Mouse (Mus musculus): Measurements from ENCODE around the gene Htr1d. TPM values are rescaled to one million over a fixed set of nuclear protein-coding genes. Genes with fewer than 3 reads are reported as not detected.

The Htr1d gene
- total and polyA plus RNA-seq, 3 experiments, result not detected

DNA sequence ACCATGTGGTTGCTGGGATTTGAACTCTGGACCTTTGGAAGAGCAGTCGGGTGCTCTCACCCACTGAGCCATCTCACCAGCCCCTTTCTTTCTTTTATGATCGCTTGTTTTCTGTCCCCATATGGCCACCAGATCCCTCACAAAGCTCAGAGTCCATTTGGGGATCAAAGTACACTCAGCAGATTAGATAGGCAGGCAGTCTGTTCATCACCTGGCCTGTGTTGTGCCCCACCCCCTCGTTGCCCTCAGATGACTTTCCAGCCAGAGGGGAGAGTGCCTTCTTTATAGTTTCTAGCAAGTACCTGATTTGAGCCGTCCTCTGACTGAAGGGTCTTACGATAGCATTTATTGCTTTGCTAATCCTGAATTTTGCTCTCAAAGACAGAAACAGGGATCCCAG, 29.5 kb downstream of the Htr1d start:
- DNase-seq, result no peak

DNA sequence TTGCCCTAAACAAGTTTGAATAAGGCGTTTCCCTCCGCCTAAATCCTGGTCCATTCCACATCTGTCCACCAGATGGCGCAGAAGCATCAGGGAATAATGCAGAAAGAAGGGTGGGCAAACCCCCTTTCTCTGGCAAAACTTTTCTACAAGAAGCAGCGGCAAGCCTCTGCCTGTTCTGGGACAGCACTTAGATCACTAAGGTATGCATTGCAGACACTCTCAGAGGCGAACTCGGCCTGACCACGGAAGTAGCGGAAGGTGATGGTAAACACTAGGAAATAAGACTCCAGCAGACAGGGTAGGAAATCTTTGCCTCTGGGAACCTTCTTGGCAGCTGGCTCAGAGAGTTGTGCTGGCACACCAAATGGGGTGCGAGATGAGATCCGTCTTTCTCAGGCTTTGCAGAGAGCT, 31.5 kb downstream of the Htr1d start:
- peak; percentile 74 for DNase-seq

DNA sequence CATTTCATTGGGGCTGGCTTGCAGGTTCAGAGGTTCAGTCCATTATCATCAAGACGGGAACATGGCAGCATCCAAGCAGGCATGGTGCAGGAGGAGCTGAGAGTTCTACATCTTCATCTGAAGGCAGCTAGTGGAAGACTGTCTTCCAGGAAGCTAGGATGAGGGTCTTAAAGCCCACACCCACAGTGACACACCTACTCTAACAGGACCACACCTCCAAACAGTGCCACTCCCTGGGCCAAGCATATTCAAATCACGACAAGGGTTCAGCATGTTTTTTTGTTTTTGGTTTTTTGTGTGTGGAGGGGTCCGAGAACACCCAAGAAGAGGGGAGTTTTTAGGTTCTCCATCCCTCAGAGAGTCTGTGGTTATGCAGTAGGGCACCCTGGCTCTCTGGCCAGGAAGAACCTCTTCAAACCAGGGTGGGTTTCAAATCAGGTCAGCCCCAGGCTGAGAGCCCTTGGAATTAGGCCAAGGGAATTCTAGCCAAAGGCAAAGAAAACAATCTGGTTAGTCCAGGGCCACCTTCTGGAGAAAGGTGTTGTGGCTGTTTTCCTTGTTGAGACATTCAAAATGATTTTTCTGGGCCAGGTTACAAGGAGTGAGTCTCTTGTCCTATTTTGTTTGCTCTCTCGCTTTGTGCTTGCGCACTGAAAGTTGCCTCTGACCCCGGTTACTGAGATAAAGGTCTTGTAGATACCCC, 33.3 kb downstream of the Htr1d start:
- DNase-seq, result no peak

DNA sequence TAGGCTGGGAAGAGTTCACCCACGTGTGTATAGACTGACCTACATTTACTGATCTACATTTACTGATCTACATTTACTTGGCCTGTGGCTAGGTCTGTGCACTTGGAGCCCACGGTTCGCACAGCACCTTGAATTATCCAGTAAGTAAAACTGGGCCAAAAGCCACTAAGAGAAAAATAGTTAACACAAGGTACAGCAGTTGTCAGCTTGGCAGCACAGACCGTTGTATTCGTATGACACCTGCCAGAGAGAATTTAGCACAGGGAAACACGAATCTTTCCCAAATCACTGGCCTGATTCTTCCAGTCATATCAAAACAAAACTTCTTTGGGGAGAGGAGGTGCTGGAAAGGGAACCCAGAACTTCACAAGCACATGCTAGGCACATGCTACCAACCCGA, 35.0 kb downstream of the Htr1d start:
- no peak for DNase-seq

DNA sequence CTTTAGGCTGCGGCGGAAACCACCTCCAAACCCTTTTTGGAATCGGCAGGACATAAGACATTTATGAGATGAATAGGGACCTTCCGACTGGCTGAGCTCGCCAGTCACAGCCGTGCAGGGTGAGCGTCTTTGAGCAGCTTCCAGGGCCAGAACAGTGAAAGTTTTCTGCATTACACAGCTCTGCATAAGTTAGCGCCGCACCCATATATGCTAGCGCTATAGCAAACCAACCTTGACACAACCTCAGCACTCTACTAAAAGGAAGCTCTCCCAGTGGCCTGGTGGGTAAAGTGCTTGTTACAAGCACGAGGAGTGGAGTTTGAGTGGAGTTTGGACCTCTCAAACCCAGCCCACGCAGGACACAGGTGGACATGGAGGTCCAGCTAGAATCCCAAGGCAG, 35.9 kb downstream of the Htr1d start:
- DNase-seq, result no peak

DNA sequence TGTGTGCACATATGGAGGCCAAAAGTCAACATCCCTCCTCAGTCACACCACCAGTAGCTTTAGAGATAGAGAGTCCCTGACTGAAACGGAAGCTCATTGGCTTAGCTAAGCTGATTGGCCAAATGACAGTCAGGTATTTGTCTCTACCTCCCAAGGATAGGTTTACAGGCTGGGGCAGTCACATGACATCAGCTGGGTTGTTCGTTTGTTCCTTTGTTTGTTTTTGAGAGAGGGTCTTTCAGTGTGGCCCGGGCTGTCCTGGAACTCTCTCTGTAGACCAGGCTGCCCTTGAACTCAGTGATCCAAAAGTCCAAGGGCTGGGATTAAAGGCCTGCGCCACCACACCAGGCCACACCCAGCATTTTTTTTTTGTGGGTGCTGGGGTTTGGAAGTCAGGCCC, 37.9 kb downstream of the Htr1d start:
- no peak for DNase-seq

DNA sequence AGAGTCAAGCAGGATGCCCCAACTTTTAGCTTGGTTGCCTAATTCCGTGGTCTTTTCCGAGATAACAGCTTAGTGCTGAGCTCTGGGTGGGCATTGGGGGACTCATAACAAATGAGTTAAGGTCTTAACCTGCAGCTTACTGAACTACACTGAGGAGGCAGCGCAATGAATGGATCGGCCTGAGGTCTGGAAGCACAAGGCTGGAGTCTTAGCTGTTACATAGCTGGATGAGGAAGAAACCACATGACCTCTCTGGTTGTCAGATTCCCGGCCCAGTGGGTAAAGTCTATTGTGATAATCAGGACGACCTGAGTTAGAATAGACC, 38.4 kb downstream of the Htr1d start:
- DNase-seq, result no peak

DNA sequence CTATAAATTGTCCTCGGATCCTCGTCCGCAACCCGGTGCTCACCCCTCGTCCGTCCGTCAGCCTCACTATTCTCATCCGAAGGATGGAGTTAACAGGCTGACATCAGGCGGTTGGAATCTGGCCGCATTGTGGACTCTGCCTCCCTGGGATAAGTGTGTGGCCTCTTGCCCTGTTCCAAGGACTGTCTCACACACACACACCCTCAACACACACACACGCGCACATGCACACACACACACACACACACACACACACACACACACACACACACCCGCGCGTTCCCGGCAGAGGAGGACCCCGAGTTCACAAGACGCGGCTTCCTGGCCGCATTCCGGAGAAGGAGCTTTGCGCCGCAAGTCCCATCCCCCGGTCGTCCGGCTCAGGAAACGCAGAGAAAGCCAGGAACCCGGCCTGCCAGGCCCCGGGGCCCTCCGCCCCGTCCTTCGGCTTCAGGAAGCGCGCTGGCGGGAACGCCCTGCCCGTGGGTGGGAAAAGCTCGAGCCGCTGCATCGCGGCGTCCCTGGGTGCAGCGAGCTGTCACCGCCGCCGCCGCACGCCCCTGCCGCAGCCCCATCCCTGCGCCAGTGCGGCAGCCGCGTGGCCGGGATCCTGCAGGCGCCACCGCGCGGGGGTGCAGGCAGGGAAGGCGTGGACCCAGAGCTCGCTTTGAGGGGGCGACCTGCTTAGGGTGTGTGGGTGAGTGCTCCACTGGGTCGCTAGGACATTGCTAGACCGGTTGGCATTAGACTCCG, 38.9 kb downstream of the Htr1d start, which contains the start of gene 6030445D17Rik:
Gene 6030445D17Rik, plus strand, starts transcription at position 165 of the 753 bp plus-strand sequence.
- peak; percentile 91 for DNase-seq

DNA sequence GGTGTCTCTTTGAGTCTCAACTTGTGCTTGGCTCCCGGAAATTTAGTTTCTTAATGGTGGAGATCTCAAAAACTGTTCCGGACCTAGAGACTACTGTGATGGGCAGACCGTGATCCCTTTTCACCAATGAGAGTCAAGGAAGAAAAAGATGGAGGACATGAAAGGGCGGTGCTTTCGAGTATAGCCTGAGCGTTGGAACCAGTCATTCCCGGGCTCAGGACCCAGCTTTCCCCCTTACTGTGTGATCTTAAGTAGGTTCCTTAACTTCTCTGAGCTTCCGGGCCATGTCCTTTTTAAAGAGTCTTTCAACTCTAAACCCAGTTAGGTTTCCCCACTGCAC, 39.5 kb downstream of the Htr1d start:
- no peak for DNase-seq

DNA sequence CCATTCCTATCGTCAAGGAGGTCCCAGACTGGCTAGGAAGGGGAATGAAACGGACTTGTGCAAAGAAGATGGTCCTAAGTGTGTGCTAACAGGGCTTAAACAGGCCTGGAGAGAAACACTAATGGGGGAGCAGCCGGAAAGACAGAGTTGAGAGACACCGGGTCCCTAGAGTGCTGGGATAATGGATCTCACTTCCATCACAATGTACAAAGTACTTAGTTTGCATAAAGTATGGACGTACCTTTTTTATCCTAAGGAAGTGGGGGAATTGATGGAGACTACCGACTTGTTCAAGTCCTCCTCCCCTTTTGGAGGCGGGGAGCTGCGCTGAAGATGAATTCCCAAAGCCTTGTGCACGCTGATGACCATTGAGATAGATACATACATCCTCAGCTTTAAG, 40.1 kb downstream of the Htr1d start:
- no peak for DNase-seq

DNA sequence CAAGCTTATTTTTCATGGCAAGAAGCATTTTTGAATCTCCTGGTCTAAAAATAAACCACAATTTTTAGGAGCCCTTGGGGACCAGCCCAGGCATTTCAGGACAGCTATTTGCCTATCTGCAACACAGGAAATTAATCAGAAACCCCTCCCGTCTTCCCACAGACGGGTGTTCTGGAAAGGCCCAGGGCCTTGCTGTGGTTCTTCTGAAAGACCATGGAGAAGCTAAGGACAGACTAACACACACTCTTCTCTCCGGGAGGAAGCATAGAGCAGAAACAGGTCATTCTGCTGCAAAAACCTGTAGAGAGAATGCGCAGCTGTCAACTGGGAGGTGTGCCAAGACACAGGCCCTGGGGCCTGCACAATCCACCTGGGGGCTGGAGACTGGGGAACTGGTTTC, 42.9 kb downstream of the Htr1d start:
- peak; percentile 25 for DNase-seq

DNA sequence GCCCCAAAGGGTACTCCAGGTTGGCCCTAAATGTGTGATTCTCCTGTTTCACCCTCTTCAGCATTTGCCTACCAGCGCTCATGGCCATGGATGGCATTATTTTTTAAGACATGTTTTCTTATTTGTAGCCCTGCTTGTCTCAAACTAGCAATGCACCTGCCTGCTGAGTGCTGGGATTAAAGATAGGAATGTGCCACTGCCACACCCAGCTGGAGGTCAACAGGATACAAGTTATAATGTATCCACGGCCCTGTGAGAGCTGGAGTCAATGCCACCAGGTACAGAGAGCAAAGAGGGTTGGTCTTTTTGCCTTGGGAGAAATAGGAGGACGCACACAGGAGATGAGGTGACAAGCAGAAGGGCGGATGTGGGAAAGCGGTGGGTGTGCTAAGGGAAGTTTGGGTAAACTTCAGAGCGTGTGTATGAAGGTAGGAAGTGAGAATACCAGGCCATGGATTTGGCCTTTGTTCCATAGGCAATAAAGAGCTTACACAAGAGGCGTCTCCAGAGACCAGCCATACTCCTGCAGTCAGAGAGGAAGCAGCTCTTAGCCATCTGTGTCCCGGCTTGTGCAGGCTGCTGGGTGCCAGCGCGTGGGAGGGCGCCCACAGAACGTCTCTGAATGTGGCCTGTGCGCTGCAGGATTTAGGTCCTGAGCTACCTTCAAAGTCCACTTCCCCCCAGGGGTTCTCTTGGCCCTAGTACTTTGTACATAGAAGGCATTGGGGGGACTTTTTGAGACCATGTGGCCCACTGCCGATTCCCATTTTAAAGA, 45.4 kb downstream of the Htr1d start:
- peak; percentile 23 for DNase-seq

DNA sequence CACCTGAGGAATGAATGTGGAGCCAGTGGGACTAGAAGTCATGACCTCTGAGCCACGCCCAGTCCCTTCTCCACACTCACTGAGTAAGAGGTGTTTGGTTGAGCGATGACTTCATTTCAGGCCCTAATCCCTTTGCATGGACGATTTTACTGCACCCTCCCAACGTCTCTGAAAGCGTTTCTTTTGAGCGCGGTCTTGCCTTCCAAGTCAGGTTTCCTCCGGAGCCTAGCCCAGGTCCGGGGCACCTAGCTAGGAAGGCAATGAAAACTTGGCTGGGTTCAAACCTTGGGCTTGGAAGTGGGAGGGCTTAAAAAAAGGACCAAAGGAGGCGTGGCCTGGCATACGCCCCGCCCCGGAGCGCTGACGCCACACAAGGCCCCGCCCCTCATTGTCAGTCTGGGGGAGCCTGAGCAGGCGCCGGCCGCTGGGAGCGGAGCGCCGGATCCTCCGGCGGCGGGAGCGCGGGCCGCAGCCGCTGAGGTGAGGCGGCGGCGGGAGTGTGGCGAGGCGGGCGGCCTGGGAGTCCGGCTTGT, 46.1 kb downstream of the Htr1d start, which contains the start of gene Luzp1:
Gene Luzp1, plus strand, starts transcription at position 391 of the 533 bp plus-strand sequence.
- DNase-seq, result peak; percentile 97

DNA sequence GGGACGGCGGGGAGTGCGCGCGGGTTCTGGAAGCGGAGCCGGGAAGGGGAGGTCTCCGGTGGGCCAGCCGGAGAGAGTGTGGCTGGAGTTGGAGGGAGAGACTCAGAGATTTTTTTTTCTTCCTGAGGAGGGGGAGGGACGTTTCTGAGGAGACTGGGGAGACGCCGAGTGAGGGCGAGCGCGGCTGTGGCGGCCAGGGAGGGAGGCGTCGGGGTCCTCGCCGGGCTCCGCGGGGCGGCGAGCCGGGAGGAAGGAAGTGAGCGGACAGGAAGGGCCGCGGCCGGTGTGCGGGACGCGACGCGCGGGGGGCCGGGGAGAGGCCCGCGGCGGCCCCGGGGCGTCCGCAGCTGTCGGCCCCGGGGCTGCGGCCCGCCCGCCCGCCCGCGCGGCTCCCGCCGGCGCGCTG, 46.6 kb downstream of the Htr1d start:
- no peak for DNase-seq

DNA sequence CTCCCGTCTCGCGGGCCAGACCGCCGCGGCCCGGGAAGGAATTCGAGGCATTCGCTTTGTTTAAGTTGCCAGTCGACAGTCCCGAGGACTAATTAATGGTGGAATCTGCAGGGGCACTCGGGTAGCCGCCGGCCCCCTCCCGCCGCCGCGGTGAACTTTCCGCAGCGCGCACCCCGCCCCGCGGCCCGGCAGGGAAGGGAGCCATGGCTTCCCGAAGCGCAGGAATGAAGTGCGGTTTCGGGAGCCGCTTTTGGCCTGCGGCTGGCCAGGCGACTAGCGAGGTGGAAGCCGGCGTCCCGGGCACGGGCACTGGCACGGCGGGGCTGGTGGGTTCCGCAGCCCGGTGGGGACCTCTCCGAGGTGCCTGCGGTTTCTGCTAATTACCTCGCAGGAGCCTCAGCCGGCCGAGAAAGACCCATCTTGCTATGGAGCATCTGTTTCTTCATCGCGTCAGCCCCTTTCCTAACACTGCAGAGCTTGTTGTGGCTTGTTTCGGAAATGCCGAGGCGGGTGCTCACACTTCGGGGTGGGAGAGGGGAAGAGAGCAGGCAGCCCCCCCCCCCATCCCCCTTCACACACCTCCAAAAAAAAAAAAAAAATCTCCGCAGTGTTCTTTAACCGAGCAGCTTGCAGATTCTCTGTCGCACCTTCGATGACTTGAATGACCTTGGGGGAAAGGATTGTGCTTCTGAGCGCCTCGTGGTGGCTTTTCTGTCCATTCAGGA, 47.2 kb downstream of the Htr1d start:
- DNase-seq, result peak; percentile 81

DNA sequence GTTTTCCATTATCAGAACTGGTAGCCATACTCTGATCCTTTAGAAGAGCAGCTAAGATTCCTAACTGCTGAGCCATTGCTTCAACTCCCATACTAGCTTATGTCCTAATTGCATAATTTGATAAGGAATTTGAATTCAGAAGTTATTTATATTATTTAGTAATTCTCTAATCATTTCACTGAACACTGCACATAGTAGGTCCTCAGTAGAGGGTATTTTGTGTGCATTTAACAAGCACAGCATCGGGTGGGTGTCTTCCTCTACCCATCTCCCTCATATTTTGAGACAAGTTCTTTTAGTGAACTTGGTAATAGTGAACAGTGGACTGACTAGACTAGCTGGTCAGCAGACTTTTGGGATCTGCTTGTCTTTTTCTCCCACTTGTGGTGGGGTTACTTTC, 53.4 kb downstream of the Htr1d start:
- no peak for DNase-seq

DNA sequence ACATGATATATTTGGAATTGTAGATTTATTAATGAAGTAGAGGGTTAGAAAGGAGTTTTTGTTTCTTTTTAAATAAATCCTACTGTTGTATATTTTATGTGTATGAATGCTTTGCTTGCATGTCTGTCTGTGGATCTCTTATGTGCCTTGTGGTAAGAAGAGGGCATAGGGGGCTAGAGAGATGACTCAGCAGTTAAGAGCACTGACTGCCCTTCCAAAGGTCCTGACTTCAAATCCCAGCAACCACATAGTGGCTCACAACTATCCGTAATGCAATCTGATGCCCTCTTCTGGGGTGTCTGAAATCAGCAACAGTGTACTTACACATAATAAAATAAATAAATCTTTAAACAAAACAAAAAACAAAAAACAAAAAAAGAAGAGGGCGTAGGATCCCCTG, 63.2 kb downstream of the Htr1d start:
- DNase-seq, result peak; percentile 22

Other genes with a start within 250 kb of the Htr1d start
- 1 to 10 TPM; 1.4 to 3.6 TPM for gene Asap3, start 217.2 kb upstream of the Htr1d start, total RNA-seq (2021)
- 3.2 and 4.2 TPM in 2 replicates for gene Asap3, start 217.2 kb upstream of the Htr1d start, polyA plus RNA-seq (2012; rRNA removed)
- 1 to 10 TPM; 1.7 to 2.7 TPM for gene Tcea3, start 175.8 kb upstream of the Htr1d start, total RNA-seq (2021)
- gene Tcea3, start 175.8 kb upstream of the Htr1d start, polyA plus RNA-seq (2012; rRNA removed), result 0.13 and 0.54 TPM in 2 replicates
- gene Zfp46, start 138.8 kb upstream of the Htr1d start, total RNA-seq (2021), result 10 to 100 TPM; 17.2 to 17.3 TPM
- 10.4 and 11.2 TPM in 2 replicates for gene Zfp46, start 138.8 kb upstream of the Htr1d start, polyA plus RNA-seq (2012; rRNA removed)
- 10 to 100 TPM; 58.8 to 82.3 TPM for gene Hnrnpr, start 112.6 kb upstream of the Htr1d start, total RNA-seq (2021)
- 2.7 and 2.8 TPM in 2 replicates for gene Hnrnpr, start 112.6 kb upstream of the Htr1d start, polyA plus RNA-seq (2012; rRNA removed)
- not detected for gene 6030445D17Rik, start 38.7 kb downstream of the Htr1d start, total RNA-seq (2021)
- 0.18 and 0.36 TPM in 2 replicates for gene 6030445D17Rik, start 38.7 kb downstream of the Htr1d start, polyA plus RNA-seq (2012; rRNA removed)
- 10 to 100 TPM; 29.3 to 37.1 TPM for gene Luzp1, start 46.2 kb downstream of the Htr1d start, total RNA-seq (2021)
- gene Luzp1, start 46.2 kb downstream of the Htr1d start, polyA plus RNA-seq (2012; rRNA removed), result 3.9 and 4.4 TPM in 2 replicates
- gene Kdm1a, start 179.2 kb downstream of the Htr1d start, total RNA-seq (2021), result 10 to 100 TPM; 37.5 to 42.5 TPM
- gene Kdm1a, start 179.2 kb downstream of the Htr1d start, polyA plus RNA-seq (2012; rRNA removed), result 12.0 and 12.4 TPM in 2 replicates
- not detected for gene Tex46, start 186.9 kb downstream of the Htr1d start, total RNA-seq (2021)
- not detected in 2 replicates for gene Tex46, start 186.9 kb downstream of the Htr1d start, polyA plus RNA-seq (2012; rRNA removed)
- not detected for gene Lactbl1, start 199.1 kb downstream of the Htr1d start, total RNA-seq (2021)
- gene Lactbl1, start 199.1 kb downstream of the Htr1d start, polyA plus RNA-seq (2012; rRNA removed), result 0.06 TPM in 1 of 2 replicates, not detected in the other